Mouse (Mus musculus) G1E (cell line): Measurements from ENCODE around the gene Hs6st1.

ENCODE experiments used
- CTCF ChIP-seq: IDR thresholded peaks from 2 replicates; pipeline ENCODE4 v1.5.1; 2012; ENCODE audit warnings: low read depth, low read length, inconsistent platforms, mixed read lengths
- GATA1 ChIP-seq: IDR thresholded peaks from 2 replicates; pipeline ENCODE4 v1.6.1; 2012; ENCODE audit warnings: borderline replicate concordance, low read length, inconsistent platforms, mixed read lengths
- GATA2 ChIP-seq: IDR thresholded peaks from 2 replicates; pipeline ENCODE4 v1.6.1; 2012; ENCODE audit warnings: low read depth, low read length, inconsistent platforms, borderline replicate concordance
- POLR2AphosphoS5 ChIP-seq: IDR thresholded peaks from 2 replicates; pipeline ENCODE4 v1.6.1; 2012; ENCODE audit warnings: low read depth, low read length, inconsistent platforms; ENCODE audit not compliant: insufficient replicate concordance
- TAL1 ChIP-seq: conservative IDR thresholded peaks from 2 replicates; pipeline ENCODE4 v1.6.1; 2012; ENCODE audit warnings: low read depth, low read length, inconsistent platforms, mixed read lengths

- TF ChIP-seq GATA1 (no peak), CTCF (no peak), POLR2AphosphoS5 (no peak), TAL1 (no peak), GATA2 (no peak)
Observed at GRCm38 (mm10) chr1:36125076-36125475, 56.9 kb downstream of the Hs6st1 start.
